Mouse (Mus musculus): ENCODE measurements around the gene Ryr2. TPM values are rescaled to one million over a fixed set of nuclear protein-coding genes. Genes with fewer than 3 reads are reported as not detected.
"Not testable (repeated sequence)": the region's sequence is repeated elsewhere in the genome, so short reads cannot be mapped to it uniquely, and the experiment has no call there.

Gene Ryr2
- total RNA-seq, 1 experiment from 2014 or later = 19.6 TPM

DNA sequence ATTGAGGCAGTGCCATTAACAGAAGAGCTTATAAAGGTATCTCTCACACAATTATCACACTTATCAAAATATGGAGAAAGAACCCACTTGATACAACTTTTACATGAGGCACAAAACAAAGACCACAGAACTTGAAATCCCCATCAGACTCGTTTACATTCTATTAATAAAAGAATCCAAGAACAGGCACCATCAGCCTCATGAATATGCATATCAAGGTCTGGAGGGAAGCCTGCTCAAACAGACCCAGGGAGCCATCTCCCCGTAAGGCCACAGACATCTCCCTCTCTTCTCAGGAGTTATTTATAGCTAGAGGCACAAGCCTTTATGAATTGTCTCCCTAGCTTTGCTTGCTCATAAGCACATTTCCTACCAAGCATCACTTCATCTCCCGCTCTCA is 227.7 kb downstream of the Ryr2 start:
- DNase-seq = no peak

DNA sequence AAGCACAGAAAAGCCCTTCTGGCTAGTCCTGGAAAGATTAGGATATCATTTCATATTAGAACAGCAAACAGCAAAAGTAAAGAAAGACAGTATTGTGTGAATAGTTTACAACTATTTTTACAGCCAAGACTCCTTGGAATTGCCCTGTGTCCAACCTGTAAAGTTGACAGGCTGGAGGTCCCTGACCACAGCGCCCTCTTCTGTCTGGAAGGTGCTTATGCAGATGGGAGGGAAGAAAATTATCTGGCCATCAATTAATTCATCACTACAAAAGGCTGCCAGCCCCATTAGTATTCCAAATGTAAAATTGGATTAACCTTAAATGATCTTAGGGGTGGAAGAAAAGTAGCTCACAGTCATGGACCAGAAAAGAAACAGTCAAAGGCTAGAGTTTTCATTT is 231.9 kb downstream of the Ryr2 start:
- DNase-seq = peak; percentile 11

DNA sequence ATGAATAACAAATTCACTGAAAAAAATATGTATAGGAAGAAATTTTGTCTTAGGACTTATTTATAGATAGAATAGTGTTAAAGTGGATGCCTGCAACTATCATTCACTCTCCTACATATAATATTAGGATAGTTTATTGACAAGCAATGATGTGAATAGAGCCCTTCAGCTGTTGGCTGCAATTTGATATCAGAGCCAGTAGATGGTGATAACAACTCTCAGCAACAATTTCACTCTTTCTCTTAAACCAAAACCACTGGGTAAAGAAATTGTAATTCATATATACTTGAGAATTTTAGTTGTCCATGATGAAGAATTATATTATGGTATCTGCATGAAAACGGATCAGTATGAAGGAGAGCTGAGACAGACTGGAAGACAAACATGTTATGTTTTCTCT is 236.8 kb downstream of the Ryr2 start:
- DNase-seq = no peak

DNA sequence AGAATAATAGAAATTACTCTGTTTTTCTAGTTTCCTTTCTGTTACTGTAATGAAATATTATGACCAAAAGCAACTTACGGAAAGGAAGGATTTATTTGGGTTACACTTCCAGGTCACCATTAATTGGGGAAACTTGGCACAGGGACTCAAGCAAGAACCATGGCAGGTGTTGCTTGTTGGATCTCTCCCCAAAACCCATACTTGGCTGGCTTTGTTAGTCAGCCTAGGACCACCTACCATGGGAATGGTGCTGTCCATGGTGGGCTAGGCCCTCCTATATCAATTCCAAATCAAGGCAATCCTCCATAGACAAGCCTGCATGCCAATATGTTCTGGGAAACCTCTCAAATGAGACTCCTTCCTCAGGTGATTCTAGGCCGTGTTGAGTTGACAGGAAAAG is 237.3 kb downstream of the Ryr2 start:
- no peak for DNase-seq

DNA sequence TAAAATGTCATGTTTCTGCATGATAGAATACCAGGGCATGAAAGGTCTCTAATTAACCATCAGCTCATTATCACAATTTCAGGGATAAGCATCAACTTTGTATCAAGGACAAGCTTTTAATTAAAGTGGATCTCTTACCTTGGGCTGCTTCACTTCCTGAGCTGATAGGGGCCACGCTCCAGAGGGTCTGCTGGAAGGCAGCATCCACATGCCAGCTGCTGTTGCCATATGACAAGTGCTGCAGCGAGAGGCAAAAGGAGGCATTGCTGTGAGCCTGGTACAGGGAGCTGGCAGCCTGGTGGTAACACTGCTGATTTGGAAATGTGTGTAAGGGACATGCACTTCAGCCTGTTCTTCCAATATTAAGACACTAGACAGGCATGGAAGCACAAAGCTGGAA is 237.8 kb downstream of the Ryr2 start:
- DNase-seq = no peak

DNA sequence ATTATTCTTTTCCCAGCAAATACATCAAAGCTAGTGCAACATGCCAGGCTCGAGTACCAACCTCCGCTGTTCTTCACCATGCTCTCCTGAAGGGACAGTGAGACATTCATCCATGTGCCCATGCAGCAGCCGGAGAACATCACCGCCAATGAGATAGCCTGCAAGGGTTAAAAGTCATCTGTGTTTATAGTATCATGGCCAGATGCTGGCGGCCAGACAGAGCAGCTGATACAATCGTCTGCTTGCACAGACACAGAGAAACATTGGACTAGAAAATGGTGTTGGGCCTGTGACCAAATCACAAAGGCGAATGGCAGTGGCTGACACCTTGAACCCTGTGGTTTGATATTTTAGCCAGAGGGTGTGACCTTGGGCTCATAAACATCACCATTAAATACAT is 238.7 kb downstream of the Ryr2 start:
- no peak for DNase-seq

DNA sequence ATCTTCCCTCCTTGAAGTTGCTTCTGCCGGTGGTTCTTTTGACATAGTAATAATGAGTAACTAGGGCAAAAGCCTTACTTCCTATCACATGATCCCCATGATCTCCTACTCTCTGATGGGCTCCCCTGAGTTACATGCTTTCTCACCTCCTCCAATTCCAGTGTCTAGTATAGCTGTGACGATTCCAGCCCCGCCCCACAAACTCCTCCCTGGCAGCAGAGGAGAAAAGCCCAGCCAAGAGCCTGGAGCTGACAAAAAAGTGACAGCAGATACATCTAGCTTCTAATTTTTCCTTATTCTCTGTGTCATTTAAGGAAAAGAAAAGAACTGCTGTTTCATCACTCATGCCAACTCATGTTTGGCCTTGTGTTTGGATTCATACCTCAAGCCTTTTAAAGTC is 241.5 kb downstream of the Ryr2 start:
- no peak for DNase-seq

DNA sequence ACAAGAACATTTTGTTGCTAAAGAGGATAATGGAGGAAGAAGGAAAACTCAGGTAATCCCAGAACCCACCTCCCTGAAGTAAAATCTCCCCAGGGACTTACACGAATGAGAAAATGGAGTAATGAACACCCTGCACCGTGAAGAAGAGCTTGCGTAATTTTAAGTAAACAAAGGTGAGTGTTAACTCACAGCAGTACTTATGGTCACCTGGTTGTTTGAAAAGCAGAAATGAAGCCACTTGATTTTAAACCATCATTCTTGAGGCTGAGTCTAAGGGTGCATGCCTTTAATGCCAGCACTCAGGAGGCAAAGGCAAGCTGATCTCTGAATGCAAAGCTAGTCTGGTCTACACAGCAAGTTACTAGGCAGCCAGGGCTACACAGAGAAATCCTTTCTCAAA is 255.1 kb downstream of the Ryr2 start:
- no peak for DNase-seq

DNA sequence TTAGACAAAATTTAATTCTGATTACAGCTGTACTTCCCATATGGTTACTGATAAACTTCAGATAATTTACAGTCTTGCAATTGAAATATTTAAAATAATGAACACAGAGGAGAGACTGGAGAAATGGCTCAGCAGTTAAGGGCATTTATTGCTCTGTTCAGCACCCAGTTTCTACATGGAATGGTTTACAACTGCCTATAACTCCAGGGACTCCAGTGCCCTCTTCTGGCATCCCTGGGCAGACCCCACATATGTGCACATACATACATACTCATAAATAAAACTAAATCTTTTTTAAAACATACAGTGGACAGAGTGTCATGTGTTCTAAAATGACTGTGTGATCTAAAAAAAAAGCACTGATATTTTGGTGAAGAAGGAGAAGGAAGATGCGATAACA is 262.9 kb downstream of the Ryr2 start:
- DNase-seq = no peak

DNA sequence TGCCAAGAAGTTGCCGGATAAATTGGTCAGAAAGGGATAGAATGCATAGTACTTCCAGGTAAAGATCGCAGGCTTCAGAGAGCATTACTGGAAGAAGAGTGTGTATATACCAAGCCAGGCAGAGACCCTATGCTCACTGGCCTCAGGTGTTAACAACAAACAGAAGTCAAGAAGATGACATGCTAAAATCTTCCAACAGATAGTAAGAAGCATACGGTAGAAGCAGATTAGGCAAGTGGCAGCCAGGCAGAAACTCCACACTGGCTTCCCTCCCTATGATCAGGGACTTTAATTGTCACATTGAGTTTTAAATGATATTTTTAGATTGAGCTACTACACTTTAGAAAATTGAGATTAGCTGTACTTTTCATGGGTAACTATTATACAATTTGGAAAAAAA is 268.9 kb downstream of the Ryr2 start:
- DNase-seq = no peak

DNA sequence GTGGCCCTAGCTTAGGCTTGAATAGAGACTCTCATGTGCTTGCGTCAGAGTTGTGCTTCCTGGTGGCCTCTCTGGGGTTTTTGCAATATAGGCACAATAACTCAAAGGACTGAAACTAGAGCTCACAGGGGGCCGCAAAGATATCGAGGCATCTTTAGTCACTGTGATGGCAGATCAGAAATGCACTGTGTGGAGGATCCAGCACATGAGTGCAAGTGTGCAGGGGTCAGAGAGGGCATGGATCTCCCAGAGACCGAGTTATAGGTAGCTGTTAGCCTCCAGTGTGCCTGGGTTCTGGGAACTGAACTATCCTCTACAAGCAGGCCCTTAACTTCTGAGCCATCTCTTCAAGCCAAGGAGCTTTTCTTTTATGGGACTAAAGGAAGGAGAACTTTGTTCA is 269.6 kb downstream of the Ryr2 start:
- DNase-seq = no peak

DNA sequence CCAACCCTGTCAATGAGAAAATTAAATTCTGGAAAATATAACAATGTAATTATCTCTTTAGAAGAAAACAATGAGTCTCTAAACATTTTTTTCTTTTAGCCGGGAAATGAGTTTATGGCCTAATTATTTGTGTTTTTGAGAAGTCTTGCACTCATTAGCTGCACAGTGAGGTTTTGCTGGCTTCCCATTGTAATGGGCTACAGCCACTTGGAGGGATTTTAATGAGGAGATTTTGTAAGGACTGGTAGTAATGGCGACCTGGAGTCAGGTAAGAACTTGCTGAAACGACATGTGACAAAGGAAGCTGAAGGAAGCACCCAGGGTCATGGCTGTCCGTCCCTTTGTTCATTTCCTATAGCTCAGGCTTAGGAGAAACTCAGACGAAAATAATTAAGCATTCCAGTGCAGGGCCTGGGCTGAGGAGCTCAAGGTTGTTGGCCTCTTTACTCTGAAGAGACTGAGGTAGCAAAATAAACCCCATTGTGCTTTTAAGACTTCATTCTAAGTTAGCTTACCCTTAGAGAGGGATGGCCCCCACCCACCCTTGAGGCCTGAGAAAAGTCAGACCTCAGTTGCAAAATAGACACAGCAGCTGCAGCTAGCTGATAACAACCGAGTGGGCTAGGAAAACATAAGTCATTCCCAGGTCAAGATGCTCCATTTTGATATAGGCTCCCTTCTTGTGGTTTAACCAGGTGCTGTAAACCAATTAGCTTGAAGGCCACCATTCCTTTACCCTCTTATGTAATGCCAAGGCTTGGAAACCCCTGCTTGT is 270.3 kb downstream of the Ryr2 start:
- no peak for DNase-seq

DNA sequence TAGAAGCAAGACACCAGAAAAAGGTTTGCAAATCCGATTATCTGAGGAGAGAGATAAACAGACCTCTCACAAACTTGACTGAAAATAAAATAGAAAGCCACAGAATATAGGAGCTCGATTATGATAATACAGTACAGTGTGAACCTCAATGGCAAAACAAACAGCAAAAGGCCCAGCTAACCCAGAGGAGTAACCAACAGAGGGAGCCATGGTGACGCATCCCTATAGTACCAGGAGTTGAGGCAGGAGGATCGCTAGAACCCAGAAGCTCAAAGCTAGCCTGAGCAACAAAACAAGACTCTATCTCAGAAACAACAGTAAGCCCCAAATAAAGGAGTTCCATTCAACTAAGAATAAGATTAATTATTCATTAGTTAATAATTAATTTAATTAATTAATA is 275.5 kb downstream of the Ryr2 start:
- no peak for DNase-seq

DNA sequence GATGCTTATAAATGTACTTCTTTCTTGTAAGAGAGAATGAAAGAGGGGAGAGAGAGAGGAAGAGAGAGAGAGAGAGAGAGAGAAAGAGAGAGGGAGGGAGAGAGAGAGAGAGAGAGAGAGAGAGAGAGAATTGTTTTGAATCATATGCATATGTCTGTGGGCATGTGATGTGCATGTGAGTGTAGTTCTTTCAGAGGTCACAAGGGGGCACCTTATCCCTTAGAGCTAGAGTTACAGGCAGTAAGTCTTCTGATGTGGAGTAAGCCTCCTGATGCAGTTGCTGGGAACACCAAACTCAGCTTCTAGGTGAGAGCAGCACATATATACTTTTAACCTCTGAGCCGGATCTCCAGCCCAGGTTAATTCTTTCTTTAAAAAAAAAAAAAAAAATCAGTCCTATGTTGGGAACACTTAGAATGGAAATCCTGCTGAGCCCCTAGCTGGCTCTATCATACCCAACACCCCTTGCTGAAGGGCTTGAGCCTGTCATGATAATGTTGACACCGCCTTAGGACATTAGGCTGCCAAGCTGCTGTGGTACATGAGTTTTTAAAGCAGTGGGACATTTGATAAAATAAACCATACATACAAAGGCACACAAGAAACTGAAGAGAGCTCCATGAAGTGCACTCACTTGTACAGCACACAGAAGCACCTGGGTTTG is 281.1 kb downstream of the Ryr2 start:
- DNase-seq = no peak

DNA sequence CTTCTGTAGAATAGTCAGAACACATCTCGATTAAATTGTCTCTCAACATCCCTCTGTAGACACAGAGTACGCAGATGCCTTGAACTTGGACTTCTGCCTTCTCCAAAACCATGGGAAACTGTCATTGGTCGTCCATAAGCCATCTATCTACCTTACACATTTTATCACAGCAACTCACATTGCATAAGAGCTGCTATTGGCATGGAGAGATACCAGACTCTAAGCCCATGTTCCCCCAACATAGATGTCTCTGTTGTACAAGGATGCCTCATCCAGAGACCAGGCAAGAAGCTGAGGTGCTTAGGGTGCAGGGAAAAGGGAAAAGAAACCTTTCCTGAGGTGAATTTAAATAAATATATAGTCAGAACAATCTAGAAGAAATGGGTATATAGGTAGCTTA is 288.0 kb downstream of the Ryr2 start:
- no peak for DNase-seq

DNA sequence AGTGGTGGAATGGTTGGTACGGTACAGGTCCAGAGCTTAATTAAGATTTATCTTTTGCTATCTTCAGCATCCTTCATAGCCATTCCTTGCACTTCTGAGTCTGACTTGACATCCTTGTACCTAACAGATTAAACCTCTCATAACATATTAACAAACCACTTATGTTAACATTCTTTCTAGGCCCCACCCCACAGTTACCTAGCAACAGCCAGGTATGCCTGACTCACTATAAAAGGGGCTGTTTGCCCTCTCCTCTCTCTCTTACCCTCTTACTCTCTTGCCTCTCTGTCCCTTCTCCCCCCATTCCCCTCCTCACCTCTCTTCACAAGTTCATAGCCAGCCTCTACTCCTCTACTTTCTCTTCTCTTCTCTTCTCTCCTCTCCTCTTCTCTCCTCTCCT is 297.4 kb downstream of the Ryr2 start:
- DNase-seq = not testable (repeated sequence)

DNA sequence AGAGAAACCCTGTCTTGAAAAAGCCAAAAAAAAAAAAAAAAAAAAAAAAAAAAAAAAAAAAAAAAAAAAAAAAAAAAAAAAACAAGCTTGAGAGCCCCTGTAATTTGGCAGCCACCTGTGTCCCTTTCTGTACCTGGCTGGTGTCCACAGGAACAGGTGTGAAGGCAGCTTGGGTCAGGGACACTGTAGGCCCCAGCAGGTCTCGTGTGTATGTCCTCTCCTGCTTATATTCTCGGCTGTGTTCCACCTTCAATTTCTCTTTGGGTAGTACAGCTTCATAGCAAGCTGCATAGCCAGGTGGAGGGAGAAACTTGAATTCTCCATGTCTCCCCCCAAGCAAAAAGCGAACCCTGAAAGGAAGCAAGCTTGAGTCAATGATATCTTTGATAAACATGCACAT is 314.2 kb downstream of the Ryr2 start:
- no peak for DNase-seq

DNA sequence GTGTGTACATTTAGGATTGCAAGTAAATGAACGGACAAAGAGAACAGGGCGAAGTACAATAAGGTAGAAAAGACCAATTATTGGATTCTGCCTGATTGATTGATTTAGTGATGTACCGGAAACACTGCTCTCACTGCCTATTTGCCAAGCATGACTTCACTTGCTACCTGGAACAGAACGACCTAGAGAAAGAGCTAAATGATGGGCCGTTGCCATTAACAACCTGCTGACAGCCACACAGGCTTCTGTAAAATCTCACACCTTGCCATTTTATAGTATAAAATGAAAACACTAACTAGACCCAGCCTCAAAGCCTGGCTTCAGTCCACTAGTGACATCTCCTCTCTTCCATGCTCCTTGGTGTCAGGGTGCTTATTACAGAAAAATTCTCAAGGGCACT is 316.2 kb downstream of the Ryr2 start:
- no peak for DNase-seq

DNA sequence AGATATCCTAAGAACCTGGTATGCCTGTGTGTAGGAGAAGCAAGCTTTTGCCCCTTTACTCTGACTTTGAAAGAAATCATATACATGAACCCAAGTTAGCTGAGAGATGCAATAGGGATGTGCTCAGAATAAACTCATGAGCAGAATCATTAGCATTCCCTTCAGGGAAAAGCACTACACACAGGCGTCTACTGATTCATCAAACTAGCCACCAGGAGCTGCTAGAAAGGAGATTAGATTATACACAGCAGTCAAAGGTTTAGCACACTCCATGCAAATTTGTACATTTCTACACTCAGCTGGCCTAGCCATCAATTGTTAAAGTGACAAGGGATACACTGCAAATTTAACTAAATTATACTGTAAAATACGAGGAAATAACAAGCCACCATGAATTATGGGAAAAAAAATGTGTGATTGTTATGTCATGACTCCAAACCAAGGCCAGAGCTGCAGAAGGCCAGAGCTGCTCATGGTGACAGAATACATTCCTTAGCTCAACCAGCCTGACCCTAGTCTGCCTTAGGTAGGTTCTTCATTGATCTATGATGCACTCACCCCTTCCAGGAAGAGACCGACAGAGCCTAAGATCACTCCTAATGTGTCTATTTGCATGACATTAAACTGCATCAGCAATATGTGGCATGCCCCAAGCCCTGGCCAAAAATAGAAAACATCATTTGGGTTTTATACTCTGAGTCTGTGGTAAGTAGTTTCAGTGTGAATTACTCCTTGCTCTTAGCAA is 324.2 kb downstream of the Ryr2 start:
- DNase-seq = no peak

DNA sequence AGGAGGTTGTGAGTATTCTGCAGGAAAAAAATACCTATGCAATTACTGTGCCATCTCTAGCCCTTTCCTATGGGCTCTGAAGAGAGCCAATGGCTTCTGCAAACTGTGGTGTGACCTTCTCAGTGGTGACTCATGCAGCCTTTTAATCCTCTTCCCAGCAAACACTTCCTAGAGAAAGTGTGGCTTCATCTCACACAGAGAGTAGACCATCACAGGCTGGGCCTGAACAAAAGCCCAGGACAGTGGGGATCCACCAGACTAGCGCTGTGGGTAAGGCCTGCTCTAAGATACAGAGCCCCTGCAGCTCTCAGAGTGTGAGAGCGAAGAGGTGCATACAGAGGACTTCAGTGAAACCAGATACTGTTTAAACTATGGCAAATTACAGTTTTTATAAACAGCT is 325.7 kb downstream of the Ryr2 start:
- DNase-seq = no peak

DNA sequence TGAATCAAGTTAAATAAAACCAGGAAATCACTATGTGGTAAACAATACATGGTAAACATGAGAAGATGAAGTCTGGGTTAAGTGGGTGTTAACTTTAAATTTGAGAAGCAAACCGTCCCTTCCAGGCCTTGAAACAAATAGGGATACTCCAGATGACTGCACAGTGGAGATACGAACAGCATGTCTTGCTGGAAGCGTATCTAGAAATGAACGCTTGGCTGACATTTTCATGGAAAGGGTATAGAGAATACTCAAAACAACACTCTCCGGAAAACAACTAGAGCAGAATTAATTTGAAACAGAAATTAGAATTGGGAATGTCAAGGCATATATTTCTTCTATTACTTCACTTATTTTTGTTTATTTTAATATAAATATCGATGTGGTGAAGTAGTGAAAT is 329.0 kb downstream of the Ryr2 start:
- DNase-seq = no peak

DNA sequence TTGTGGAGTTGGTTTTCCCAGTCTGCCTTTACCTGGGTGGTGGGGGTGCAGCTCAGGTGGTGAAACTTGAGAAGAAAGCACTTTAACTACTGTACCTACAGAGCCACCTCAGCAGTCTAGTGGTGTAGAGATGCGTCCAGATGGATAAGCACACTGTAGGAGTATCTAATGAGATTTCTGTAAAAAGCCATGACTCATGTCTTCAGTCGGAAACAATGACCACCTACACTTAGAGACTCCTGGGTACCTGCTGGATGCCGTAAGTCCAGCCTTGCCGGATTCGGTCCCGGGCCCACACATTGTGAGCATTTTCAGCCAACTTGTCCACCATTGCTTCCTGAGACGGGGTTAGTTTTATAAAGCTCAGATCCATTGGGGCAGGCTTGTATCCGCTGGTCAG is 334.6 kb downstream of the Ryr2 start:
- DNase-seq = no peak

DNA sequence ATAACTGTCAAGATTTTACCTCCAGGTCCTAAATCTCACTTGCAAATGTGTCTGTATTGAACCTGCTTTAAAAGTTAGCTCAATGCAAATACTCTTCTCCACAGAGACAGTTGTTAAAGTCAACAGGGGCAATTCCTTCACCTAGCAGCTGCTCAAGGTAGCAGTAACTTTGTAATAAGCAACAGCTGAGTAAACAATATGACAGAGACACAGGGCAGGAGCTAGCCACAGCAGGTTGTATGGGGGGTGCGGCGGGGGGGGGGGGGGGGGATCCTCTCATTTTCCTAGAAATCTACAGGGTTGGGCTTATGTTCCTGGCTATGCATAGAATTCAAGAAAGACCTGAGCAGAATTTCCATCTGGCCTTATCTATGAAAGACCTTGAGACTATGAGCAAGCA is 339.8 kb downstream of the Ryr2 start:
- DNase-seq = no peak

DNA sequence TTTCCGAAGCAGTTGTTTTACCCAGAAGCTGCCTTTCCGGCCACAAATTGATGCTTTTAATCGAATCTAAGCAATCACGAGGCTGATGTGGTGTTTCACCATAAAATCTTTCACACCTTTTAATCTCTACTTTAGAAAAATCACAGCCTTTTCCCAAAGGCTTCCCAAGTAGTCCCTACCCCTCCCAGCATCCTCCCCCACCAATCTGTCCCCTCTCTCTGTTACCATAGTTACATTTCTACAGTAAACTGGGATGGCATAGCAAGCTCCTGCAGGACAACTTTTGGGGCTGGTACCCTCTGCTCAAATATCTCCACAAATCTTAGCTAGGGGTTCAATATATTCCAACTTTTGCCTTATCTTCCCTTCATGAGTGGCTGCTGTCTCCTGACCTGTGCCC is 342.8 kb downstream of the Ryr2 start:
- no peak for DNase-seq

Measured in adrenal gland, postnatal 25 days (tissue).